Mouse (Mus musculus) spleen, adult 2 months (tissue): ENCODE results near the gene Tbc1d14.

ENCODE experiments used
- CTCF ChIP-seq: fragments of 200-500 bp; IDR thresholded peaks from 2 replicates; pipeline ENCODE4 v1.5.1; 2011; ENCODE audit warnings: mild to moderate bottlenecking, inconsistent platforms; ENCODE audit not compliant: insufficient read depth, insufficient read length, insufficient replicate concordance; ENCODE audit errors: extremely low read depth
- POLR2A ChIP-seq: fragments of 200-500 bp; IDR thresholded peaks from 2 replicates; pipeline ENCODE4 v1.6.1; 2011; ENCODE audit warnings: low read depth, low read length, inconsistent platforms

- TF ChIP-seq CTCF (no peak), POLR2A (no peak)
Measured at GRCm38 (mm10) chr5:36574147-36574870, 18.8 kb downstream of the Tbc1d14 start.
